Mouse (Mus musculus) layer of hippocampus, adult 2 months (tissue): ENCODE results near the gene Nlrp4f. TPM values are rescaled to one million over a fixed set of nuclear protein-coding genes. Genes with fewer than 3 reads are reported as not detected.

Experiments used
- DNase-seq, 2 experiments: peaks; one replicate each; pipeline ENCODE4 v3.0.0; 2022; ENCODE audit warnings: low spot score in 2 of 2
- H3K27ac ChIP-seq: fragments of 200-600 bp; 2 replicates; pipeline ENCODE4 v1.8.1; 2022
- H3K4me3 ChIP-seq: fragments of 200-600 bp; 2 replicates; pipeline ENCODE4 v1.8.1; 2022; ENCODE audit warnings: mild to moderate bottlenecking
- CTCF ChIP-seq: fragments of 200-600 bp; conservative IDR thresholded peaks from 2 replicates; pipeline ENCODE4 v1.8.1; 2022; ENCODE audit warnings: antibody characterized with exemption, mild to moderate bottlenecking, moderate library complexity
- total RNA-seq, 2 experiments: library from RNA; stranded (reverse); gene quantifications; 2 replicates each; pipeline ENCODE4 v1.2.3; 2021

Nlrp4f gene
- total RNA-seq, 2 experiments from 2014 or later, result 0.26 TPM; not detected in 1

DNA sequence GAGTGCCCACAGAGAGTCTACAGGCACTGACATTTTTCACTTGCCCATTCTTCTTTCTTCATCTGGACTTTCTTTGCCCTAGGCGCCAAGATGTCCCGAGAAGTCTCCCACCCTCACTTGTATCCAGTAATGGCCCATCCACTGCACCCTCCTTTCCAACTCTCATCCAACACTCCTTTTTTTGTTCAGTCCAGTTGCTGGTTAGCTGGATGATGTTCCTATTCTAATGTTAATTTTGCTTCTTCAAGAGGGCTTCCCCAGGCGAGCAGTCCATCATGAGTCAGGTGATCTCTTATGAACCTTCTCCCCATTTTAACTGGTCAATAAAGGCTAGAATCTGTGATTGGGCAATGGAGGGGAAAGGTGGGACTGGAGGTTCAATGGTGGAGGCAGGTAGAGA is 31.7 kb downstream of the Nlrp4f start:
- no peak for TF ChIP-seq CTCF
- Histone ChIP-seq H3K4me3 (no peak overlapping the region), H3K27ac (no peak overlapping the region)
- no peak for DNase-seq

DNA sequence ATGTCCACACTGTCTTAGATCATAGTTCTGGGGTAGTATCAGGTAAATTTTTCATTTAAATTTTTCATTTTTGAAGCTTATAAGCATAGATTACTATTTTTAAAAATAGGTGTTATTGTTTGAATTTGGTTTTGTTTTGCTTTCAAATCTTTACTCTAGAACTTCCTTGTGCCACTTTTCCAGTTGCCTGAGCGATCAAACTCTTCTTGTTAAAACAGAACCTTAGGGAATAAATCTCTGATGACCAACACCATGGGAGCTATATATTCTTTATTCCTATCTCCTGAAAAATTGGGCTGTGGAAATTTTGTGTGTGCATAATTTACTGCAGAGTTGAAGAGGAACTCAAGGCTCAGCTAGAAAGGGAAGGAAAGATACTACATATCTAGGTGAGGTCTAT is 55.8 kb downstream of the Nlrp4f start, which contains the start of gene Olfr466:
Olfr466 (plus strand) TSS at position 301 of the 400 bp plus-strand sequence.
- no peak for DNase-seq
- Histone ChIP-seq H3K4me3 (no peak within 1 kb of the TSS), H3K27ac (no peak within 1 kb of the TSS)
- no peak for TF ChIP-seq CTCF

DNA sequence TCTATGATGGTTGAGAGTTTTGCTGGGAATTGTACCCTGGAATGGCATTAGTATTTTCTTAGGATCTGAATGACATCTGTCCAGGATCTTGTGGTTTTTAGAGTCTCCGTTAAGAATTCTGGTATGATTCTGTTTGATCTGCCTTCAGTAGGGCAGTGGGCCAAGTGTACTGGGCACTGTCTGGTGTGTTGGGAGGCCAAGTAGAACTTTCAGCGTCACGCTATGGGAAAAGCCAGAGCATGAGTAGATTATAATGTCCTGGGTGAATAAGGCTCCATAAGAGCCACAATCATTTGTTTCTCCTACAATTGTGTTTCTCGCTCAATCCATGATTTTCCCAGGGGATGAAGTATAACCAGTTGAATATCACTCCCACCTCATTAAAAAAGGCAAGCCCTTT is 68.0 kb downstream of the Nlrp4f start, which contains the start of gene Olfr465-ps1:
Olfr465-ps1 (plus strand) TSS at position 301 of the 400 bp plus-strand sequence.
- Histone ChIP-seq H3K4me3 (no peak within 1 kb of the TSS), H3K27ac (no peak within 1 kb of the TSS)
- no peak for TF ChIP-seq CTCF
- DNase-seq, result no peak

Other genes with a start within 250 kb of the Nlrp4f start
- gene Spata31d1c, start 172.9 kb downstream of the Nlrp4f start, total RNA-seq, result not detected
- gene Prss47, start 153.2 kb downstream of the Nlrp4f start, total RNA-seq, result not detected
- 10 to 100 TPM; 39.8 to 41.4 TPM for gene Mfsd14b, start 93.0 kb downstream of the Nlrp4f start, total RNA-seq
- not detected for gene Olfr465-ps1, start 67.9 kb downstream of the Nlrp4f start, total RNA-seq
- gene Olfr466, start 55.7 kb downstream of the Nlrp4f start, total RNA-seq, result not detected
- gene Gm10775, start 53.6 kb upstream of the Nlrp4f start, total RNA-seq, result under 1 TPM; 0.31 to 0.49 TPM
- gene Zfp369, start 72.8 kb upstream of the Nlrp4f start, total RNA-seq, result 10 to 100 TPM; 66.5 to 68.5 TPM